Mouse (Mus musculus): Measurements from ENCODE around the gene Ntrk2. TPM values are rescaled to one million over a fixed set of nuclear protein-coding genes. Genes with fewer than 3 reads are reported as not detected.

Ntrk2 gene
- 1.5 TPM for polyA plus RNA-seq (2014; fragmentation: Illumina TruSeq; extraction: RNeasy Lipid Tissue Mini Kit (QIAGEN cat#74804); ENCODE audit: low read depth, low replicate concordance)

DNA sequence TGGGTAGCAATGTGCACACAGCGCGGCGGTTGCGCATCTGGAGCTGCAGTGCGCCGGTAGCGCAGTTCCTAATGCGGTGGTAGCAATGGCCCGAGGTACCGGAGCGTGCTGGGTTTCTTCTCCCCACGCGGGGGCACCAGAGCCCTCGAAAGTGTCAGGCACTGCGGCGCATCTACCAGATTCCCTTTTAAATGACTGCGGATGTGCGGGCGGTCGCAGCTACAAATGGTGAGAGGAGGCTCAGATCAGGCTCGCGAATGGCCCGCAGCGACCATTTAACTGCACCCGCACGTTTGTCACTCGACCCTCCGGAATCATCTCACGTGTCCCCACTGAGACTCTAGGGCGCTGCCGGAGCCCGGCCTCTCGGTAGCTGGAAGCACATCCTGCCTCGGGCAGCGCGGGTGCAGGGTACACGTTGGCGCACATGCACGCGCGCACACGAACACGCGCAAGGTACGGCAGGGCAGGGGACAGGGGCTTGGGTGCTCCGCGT lies at the start of gene Ntrk2:
Gene Ntrk2, plus strand, starts transcription at position 173 of the 496 bp plus-strand sequence.

Other genes with a start within 250 kb of the Ntrk2 start
- 6.8 TPM for gene Slc28a3, start 195.7 kb upstream of the Ntrk2 start, polyA plus RNA-seq (2014; fragmentation: Illumina TruSeq; extraction: RNeasy Lipid Tissue Mini Kit (QIAGEN cat#74804); ENCODE audit: low read depth, low replicate concordance)